Mouse (Mus musculus) WW6 (cell line): ENCODE measurements around the gene Kng1.
A peak's percentile ranks its signal among the peaks of the same experiment; 100 is the strongest.
"Not testable (repeated sequence)": the region's sequence is repeated elsewhere in the genome, so short reads cannot be mapped to it uniquely, and the experiment has no call there.

Experiments used
- DNase-seq: peaks from one replicate; pipeline ENCODE4 v3.0.0-alpha.2; 2013; ENCODE audit warnings: low read depth, low spot score

The Kng1 gene

DNA sequence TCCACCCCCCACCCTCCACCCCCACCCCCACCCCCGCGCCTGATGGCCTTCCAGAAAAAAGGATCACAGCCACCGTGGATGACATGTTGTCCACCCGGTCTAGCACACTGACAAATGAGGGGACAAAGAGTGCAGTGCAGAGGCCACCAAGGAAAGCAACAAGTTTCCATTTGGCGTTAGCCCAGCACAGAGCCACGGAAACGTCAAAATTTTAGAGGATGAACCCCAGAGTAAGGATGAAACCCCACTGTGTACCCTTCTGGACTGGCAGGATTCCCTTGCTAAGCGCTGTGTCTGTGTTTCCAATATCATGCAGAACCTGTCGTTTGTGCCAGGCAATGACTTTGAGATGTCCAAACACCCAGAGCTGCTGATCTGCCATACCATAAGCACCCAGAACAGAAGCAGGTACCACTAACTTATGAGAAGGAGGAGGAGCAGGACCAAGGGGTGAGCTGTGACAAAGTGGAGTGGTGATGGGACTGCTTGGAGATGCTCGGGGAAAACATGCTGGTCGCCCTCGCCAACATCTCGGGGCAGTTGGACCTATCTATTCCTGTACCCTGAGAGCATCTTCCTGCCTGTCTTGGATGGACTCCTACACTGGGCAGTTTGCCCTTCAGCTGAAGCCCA, 35.8 kb downstream of the Kng1 start:
- DNase-seq = no peak

- no peak for DNase-seq
Measured at GRCm38 (mm10) chr16:23094136-23094535, 36.5 kb downstream of the Kng1 start.

GRCm38 (mm10) chr16:23095581-23095980, 37.9 kb downstream of the Kng1 start:
- not testable (repeated sequence) for DNase-seq

DNA sequence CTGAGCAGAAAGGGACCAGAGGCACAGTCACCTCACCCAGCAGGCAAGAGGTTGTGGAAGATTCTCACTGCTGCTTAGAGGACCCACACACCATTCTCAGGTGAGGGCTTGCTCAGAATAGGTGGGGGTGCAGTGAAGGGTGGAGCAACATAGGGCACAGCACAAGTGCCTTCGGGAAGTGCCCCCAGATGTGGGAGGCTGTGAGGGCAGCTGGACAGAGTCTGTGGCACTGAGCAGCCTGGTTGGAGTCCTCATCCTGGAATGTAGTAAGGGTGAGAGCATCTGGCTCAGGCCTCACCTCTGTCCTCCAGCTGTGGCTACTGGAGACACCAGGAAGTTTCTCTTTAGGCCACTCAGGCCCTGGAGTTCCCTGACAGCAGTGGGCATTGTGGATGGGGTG, 39.2 kb downstream of the Kng1 start:
- not testable (repeated sequence) for DNase-seq

DNA sequence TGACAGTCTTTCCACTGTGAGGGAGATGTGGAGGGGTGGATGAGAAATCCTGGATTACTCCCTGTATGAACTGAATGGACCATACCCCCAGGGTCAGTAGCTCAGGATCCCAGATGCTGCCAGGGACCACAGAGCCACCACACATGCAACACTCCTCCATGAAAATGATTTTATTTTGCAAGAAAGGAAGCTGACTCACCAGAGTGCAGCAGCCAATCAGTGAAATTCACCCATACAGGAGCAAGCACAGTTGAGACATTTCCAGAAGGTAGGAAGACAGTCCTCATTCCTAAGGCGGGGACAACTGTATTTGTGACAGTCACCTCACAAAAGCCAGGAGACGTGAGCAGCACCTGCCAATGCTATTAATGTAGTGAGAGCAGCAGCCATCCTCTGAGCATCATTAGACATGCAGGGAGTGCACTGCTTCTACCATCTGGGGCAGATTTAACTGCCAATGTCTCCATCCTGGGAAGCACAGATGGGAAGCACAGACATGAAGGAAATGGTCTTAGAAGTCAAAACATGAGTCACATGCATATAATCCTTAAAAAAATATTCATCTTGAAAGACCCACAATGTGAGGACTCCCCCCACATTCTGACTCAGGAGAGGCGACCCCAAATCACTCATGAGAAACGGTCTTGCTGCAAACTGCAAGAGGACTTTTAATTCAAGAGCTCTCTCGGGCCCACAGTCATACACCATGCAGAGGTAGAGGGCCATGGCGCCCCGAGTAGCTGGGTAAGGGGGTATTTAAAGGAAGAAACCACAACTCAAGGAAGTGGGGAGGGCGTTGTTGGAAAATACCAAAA, 39.8 kb downstream of the Kng1 start:
- not testable (repeated sequence) for DNase-seq

GRCm38 (mm10) chr16:23098105-23098452, 40.4 kb downstream of the Kng1 start:
- not testable (repeated sequence) for DNase-seq

- DNase-seq = no peak
Measured at GRCm38 (mm10) chr16:23099632-23100031, 42.0 kb downstream of the Kng1 start.

DNA sequence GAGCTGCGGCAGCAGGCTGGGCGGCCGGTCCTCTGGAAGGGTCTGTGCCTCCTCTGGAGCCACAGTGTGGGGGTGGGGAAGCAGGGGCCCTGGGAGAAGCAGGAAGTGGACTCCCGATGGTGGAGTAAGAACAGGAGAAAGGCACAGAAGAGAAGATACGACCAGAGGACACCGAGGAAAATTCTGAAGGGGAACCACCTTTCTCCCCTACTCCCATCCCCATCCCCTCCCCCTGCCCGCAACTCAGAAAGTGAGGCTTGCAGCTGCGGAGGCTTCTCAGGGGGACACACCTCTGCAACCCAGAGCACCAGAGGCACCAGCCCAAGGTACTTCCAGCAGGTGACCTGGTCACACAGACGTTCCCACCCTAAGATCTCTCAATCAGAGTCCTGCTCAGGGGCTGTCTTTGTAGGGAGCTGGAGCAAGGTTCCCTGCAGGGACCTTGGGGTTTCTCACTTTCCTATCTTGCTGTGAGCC, 42.5 kb downstream of the Kng1 start:
- DNase-seq = no peak

DNA sequence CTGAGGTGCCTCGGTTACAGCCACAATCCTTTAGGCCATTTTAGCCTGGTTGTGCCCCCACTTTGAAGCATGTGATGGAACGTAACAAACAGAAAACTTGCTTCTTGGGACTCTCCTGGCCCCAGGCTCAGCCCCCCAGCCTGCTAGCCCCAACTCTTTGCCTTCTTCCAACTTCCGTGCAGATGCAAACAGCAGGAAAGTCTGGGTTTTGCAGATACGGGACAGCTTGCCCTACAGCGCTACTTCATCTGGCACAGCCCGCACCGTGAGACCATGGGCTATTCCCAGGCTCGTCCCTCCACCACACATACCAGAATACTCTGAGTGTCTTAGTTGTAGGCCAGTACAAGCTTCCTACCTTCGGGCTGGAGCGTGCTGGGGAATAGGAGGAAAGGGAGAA, 42.9 kb downstream of the Kng1 start:
- no peak for DNase-seq

GRCm38 (mm10) chr16:23102340-23103037, 44.8 kb downstream of the Kng1 start:
- no peak for DNase-seq

- DNase-seq = no peak
Measured at GRCm38 (mm10) chr16:23103038-23103745, 45.5 kb downstream of the Kng1 start.

DNA sequence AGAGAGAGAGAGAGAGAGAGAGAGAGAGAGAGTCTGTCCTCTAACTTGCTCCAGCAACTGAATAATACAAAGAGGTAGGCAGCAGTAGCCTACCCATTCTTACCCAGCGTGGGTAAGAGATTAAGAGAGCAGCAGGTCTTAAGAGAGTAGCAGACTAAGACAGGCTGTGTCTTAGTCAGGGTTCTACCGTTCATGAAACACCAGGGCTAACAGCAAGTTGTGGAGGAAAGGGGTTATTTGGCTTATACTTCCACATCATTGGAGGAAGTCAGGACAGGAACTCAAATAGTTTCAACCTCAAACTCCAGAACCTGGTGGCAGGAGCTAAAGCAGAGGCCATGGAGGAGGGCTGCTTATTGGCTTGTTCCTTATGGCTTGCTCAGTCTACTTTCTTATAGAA, 46.2 kb downstream of the Kng1 start:
- DNase-seq = no peak

DNA sequence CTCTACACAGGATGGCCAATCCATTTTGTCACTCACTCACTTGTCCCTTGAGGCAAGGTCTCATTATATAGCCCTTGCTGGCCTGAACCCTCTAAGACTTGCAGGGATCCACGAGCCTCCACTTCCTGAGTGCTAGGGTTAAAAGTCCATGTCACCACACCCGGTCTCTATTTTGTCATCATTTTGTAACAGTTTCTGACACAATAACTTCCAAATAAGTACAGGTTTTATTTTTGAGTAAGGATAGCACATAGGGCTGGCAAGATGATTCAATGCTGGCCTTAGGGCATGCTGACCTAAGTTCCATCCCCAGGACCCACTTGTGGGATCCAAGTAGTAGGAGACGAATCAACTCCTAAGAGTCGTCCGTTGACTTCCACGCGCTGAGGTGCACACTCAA, 48.5 kb downstream of the Kng1 start:
- no peak for DNase-seq

DNA sequence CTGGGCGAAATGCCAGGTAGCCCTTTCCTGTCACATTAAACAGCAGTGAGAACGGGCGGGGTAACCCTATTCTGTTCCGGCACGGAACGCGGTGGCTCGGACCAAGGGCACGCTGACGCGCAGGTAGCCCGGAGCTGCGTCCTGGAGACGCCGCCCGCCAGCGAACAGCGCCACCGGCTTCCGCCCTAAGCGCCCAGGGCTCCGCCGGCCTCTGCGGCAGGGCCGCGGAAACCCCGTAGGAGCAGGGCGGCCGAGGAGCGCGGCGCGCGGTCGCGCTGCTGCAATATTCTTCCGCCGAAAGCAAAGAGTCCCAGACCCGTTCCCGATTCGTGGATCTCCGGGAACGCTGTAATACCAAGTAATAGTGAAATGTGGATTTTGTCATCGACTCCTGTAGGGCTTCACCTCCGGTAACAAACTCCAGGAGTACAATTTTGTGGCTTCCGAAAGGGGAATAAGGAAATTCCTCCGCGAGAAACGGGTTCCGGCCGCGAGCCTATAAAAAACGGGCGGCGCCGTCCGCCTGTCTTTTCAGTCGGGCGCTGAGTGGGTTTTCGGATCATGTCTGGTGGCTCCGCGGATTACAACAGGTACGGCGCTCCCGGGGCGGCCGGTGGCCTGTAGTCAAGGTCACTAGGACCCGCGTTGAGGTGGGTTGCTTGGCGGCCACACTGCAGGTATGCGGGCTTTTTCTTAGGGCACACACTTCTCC, 49.7 kb downstream of the Kng1 start, which contains the start of gene Eif4a2:
TSS of gene Eif4a2 (plus strand) at position 214 of the 712 bp plus-strand sequence.
- DNase-seq = peak; percentile 89

GRCm38 (mm10) chr16:23107946-23108759, 50.5 kb downstream of the Kng1 start:
- no peak for DNase-seq

DNA sequence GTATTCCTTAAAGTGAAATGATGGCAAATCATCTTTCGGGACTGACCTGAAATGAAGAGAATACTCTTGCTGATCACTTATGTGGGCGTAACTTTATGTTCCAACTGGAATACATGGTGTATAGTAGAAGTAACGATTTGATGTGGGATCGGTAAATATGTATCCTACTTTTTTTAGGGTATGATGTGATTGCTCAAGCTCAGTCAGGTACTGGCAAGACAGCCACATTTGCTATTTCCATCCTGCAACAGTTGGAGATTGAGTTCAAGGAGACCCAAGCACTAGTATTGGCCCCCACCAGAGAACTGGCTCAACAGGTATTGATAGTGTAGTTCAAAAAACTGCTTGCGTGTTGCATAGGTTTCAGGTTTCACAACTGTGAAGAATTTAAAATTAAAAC, 51.3 kb downstream of the Kng1 start:
- DNase-seq = no peak

DNA sequence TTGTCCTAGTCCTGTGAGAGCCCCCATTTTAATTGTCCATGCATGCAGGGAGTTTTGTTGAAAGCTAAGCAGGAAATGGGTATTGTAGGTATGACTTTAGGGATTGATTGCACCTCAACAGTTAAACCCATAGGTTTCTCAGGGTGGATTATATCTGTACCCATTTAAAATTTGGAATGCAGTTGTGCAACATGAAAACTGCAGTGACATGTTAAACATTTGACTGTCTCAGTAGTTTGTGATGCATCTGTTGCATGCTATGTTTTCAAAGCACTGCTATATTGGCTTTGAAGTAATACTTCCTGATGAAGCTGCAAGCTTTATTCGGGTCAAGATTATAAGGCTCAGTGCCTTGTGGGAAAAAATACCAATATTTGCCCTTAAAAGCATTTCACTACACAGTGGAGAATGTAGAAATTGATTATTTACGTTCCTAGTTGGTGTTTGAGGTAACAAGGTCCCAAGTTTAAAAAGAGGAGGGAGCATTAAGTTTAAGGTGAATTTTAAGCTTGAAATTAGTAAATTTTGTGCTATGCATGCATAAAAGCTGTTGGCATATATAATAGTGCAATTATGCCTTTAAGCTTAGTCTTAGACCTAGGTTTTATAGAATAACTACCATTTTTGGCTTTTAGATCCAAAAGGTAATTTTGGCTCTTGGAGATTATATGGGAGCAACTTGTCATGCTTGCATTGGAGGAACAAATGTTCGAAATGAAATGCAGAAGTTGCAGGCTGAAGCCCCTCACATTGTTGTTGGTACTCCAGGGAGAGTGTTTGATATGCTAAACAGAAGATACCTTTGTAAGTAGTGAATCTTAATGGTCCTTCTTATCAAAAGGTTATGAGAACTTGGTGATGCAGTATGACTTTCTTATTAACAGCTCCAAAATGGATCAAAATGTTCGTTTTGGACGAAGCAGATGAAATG, 52.0 kb downstream of the Kng1 start:
- no peak for DNase-seq

DNA sequence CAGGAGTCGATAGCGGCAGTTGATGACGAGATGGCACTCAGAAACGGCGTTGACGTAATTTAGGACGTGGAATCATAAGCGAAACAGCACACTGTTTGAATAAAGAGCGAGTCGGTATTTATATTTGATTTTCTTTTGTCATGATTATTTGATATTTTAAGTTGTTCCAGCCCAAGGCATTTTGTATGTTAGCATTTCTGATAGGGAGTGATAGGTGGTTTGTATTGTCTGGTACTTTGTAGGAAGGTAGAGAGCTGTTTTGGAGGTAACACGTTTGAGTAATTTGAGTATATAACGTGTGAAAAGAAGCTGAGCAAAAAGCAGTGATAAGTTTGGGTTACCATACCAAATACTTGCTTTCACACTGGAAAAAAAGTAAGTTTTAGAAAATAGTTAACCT, 54.7 kb downstream of the Kng1 start:
- no peak for DNase-seq

DNA sequence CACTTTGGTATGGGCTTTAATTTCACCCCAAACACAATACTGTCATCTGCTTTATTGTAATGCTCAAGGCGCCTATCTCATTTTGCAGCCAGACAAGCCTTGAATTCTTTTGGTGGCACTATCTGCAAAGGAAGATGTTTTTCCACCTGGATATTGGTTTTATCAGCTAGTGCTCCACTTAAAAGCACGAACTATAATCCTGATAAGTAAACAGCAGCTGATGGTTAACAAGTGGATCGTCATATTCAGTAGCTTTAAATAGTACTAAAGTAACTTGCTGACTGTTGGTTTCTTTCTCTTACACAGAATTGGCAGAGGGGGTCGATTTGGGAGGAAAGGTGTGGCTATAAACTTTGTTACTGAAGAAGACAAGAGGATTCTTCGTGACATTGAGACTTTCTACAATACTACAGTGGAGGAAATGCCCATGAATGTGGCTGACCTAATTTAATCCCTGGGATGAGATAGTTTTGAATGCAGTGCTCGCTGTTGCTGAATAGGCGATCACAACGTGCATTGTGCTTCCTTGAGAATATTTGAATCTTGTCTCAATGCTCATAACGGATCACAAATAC, 55.3 kb downstream of the Kng1 start:
- no peak for DNase-seq
